Mouse (Mus musculus) skeletal muscle tissue, adult 2 months (tissue): ENCODE data around the gene Uts2b.

Experiments used
- DNase-seq: peaks from one replicate; pipeline ENCODE4 v3.0.0-alpha.2; 2012; ENCODE audit warnings: low read depth, low spot score

The Uts2b gene

GRCm38 (mm10) chr16:27370191-27370590, at the start of gene Uts2b:
Uts2b (minus strand) TSS chr16:27370239.
- DNase-seq, result no peak

GRCm38 (mm10) chr16:27417632-27418031, 47.6 kb upstream of the Uts2b start:
- DNase-seq, result peak; percentile 21

- peak; percentile 78 for DNase-seq
These were observed 47.0 kb upstream of the Uts2b start for GRCm38 (mm10) chr16:27416937-27417584.

GRCm38 (mm10) chr16:27404107-27404506, 34.1 kb upstream of the Uts2b start:
- no peak for DNase-seq

GRCm38 (mm10) chr16:27401579-27401978, 31.5 kb upstream of the Uts2b start:
- DNase-seq, result no peak

GRCm38 (mm10) chr16:27399719-27400253, 29.7 kb upstream of the Uts2b start:
- DNase-seq, result no peak

- DNase-seq, result no peak
These were observed 29.1 kb upstream of the Uts2b start for GRCm38 (mm10) chr16:27399026-27399718.

- no peak for DNase-seq
These were observed 26.9 kb upstream of the Uts2b start for GRCm38 (mm10) chr16:27396951-27397350.

GRCm38 (mm10) chr16:27395251-27396037, 25.4 kb upstream of the Uts2b start:
- DNase-seq, result peak; percentile 52

GRCm38 (mm10) chr16:27391845-27392244, 21.8 kb upstream of the Uts2b start:
- no peak for DNase-seq

GRCm38 (mm10) chr16:27390306-27390705, 20.3 kb upstream of the Uts2b start:
- no peak for DNase-seq

- DNase-seq, result peak; percentile 56
These were observed 19.7 kb upstream of the Uts2b start for GRCm38 (mm10) chr16:27389534-27390282.

- peak; percentile 59 for DNase-seq
These were observed 18.9 kb upstream of the Uts2b start, which contains the start of gene Ccdc50 for GRCm38 (mm10) chr16:27388761-27389451. Ccdc50 (plus strand) TSS chr16:27388869.

GRCm38 (mm10) chr16:27387634-27388611, 17.9 kb upstream of the Uts2b start:
- DNase-seq, result no peak

GRCm38 (mm10) chr16:27386850-27387407, 16.9 kb upstream of the Uts2b start:
- no peak for DNase-seq

- no peak for DNase-seq
These were observed 15.6 kb upstream of the Uts2b start for GRCm38 (mm10) chr16:27385649-27386048.

- peak; percentile 36 for DNase-seq
These were observed 15.0 kb upstream of the Uts2b start for GRCm38 (mm10) chr16:27384893-27385603.

- DNase-seq, result no peak
These were observed 12.2 kb upstream of the Uts2b start for GRCm38 (mm10) chr16:27382217-27382616.

GRCm38 (mm10) chr16:27376556-27376955, 6.5 kb upstream of the Uts2b start:
- DNase-seq, result no peak
